Mouse (Mus musculus) MEL (cell line): Measurements from ENCODE around the gene Pum1. TPM values are rescaled to one million over a fixed set of nuclear protein-coding genes. Genes with fewer than 3 reads are reported as not detected.

ENCODE experiments used
- DNase-seq: peaks from one replicate; pipeline ENCODE4 v3.0.0; 2011; ENCODE audit warnings: low read depth, low spot score
- H3K27ac ChIP-seq: 2 replicates; pipeline ENCODE4 v1.5.1; 2012; ENCODE audit warnings: low read depth, mild to moderate bottlenecking, control low read depth, low read length, moderate library complexity; ENCODE audit not compliant: control insufficient read depth
- H3K27me3 ChIP-seq, 2 experiments: fragments of 150-350 bp in 1 of 2; sonication (generic) in 1 of 2; 2 replicates each; pipeline ENCODE4 v1.6.1; 2012; ENCODE audit warnings: low read length in 2 of 2, mild to moderate bottlenecking in 2 of 2, improper control_type of control experiment in 1 of 2, moderate library complexity in 1 of 2; ENCODE audit not compliant: insufficient read depth in 2 of 2, control insufficient read depth in 1 of 2
- H3K36me3 ChIP-seq, 2 experiments: 2 replicates each; pipeline ENCODE4 v1.6.1; 2012 to 2014; ENCODE audit warnings: low read length in 2 of 2, improper control_type of control experiment in 1 of 2, inconsistent platforms in 1 of 2, mild to moderate bottlenecking in 1 of 2; ENCODE audit not compliant: insufficient read depth in 2 of 2, control insufficient read depth in 1 of 2
- H3K4me1 ChIP-seq, 2 experiments: fragments of 150-350 bp in 1 of 2; sonication (generic) in 1 of 2; 2 replicates each; pipeline ENCODE4 v1.6.1; 2012; ENCODE audit warnings: low read length in 2 of 2, improper control_type of control experiment in 1 of 2, mild to moderate bottlenecking in 1 of 2; ENCODE audit not compliant: insufficient read depth in 2 of 2, control insufficient read depth in 1 of 2
- H3K4me3 ChIP-seq, 2 experiments: fragments of 150-350 bp in 1 of 2; sonication (generic) in 1 of 2; 2 replicates each; pipeline ENCODE4 v1.5.1; 2012; ENCODE audit warnings: low read depth in 2 of 2, low read length in 2 of 2, mild to moderate bottlenecking in 2 of 2, moderate library complexity in 2 of 2, control low read depth in 1 of 2, improper control_type of control experiment in 1 of 2; ENCODE audit not compliant: control insufficient read depth in 1 of 2, insufficient read depth in 1 of 2
- H3K79me2 ChIP-seq: 2 replicates; pipeline ENCODE4 v1.6.1; 2012; ENCODE audit warnings: mild to moderate bottlenecking, low read length, moderate library complexity; ENCODE audit not compliant: control insufficient read depth, poor library complexity, insufficient read depth
- H3K9ac ChIP-seq: 2 replicates; pipeline ENCODE4 v1.6.1; 2012; ENCODE audit warnings: low read depth, mild to moderate bottlenecking, control low read depth, low read length, moderate library complexity; ENCODE audit not compliant: control insufficient read depth, poor library complexity, severe bottlenecking
- H3K9me3 ChIP-seq: fragments of 150-350 bp; sonication (generic); replicated peaks from 2 replicates; pipeline ENCODE4 v1.6.1; 2012; ENCODE audit warnings: mild to moderate bottlenecking, low read length, improper control_type of control experiment, moderate library complexity; ENCODE audit not compliant: insufficient read depth
- BHLHE40 ChIP-seq: IDR thresholded peaks from 2 replicates; pipeline ENCODE4 v1.6.1; 2012; ENCODE audit warnings: low read depth, mild to moderate bottlenecking, inconsistent platforms, low read length, improper control_type of control experiment, borderline replicate concordance
- CHD1 ChIP-seq: IDR thresholded peaks from 2 replicates; pipeline ENCODE4 v1.6.1; 2012; ENCODE audit warnings: low read depth, mild to moderate bottlenecking, inconsistent platforms, low read length, improper control_type of control experiment
- CHD2 ChIP-seq: IDR thresholded peaks from 2 replicates; pipeline ENCODE4 v1.6.1; 2011; ENCODE audit warnings: low read length, improper control_type of control experiment
- CTCF ChIP-seq, 3 experiments: IDR thresholded peaks in 2 of 3; conservative IDR thresholded peaks in 1 of 3; 2 replicates each; pipeline ENCODE4 v1.5.1; 2011 to 2012; ENCODE audit warnings: low read length in 3 of 3, low read depth in 2 of 3, mild to moderate bottlenecking in 2 of 3, improper control_type of control experiment in 1 of 3, inconsistent platforms in 1 of 3, mixed read lengths in 1 of 3, moderate library complexity in 1 of 3; ENCODE audit not compliant: control insufficient read depth in 1 of 3, insufficient read depth in 1 of 3, poor library complexity in 1 of 3, severe bottlenecking in 1 of 3
- E2F4 ChIP-seq: IDR thresholded peaks from 2 replicates; pipeline ENCODE4 v1.6.1; 2011; ENCODE audit warnings: low read depth, low read length, improper control_type of control experiment, borderline replicate concordance
- ELF1 ChIP-seq: IDR thresholded peaks from 2 replicates; pipeline ENCODE4 v1.6.1; 2014; ENCODE audit warnings: low read depth, mild to moderate bottlenecking, inconsistent platforms, low read length, improper control_type of control experiment, moderate library complexity
- EP300 ChIP-seq, 2 experiments: IDR thresholded peaks; 2 replicates each; pipeline ENCODE4 v1.6.1; 2011; ENCODE audit warnings: improper control_type of control experiment in 2 of 2, low read length in 2 of 2, low read depth in 1 of 2, mild to moderate bottlenecking in 1 of 2
- ETS1 ChIP-seq: IDR thresholded peaks from 2 replicates; pipeline ENCODE4 v1.6.1; 2012; ENCODE audit warnings: low read depth, mild to moderate bottlenecking, inconsistent platforms, low read length, improper control_type of control experiment, moderate library complexity
- GABPA ChIP-seq: IDR thresholded peaks from 2 replicates; pipeline ENCODE4 v1.6.1; 2012; ENCODE audit warnings: low read depth, mild to moderate bottlenecking, inconsistent platforms, low read length, improper control_type of control experiment, moderate library complexity
- GATA1 ChIP-seq: IDR thresholded peaks from 2 replicates; pipeline ENCODE4 v1.6.1; 2011; ENCODE audit warnings: low read depth, low read length, improper control_type of control experiment
- HCFC1 ChIP-seq: IDR thresholded peaks from 2 replicates; pipeline ENCODE4 v1.6.1; 2012; ENCODE audit warnings: low read depth, mild to moderate bottlenecking, inconsistent platforms, low read length, improper control_type of control experiment, moderate library complexity
- JUND ChIP-seq: IDR thresholded peaks from 2 replicates; pipeline ENCODE4 v1.6.1; 2011; ENCODE audit warnings: low read depth, mild to moderate bottlenecking, improper control_type of control experiment, low read length
- KAT2A ChIP-seq: conservative IDR thresholded peaks from 2 replicates; pipeline ENCODE4 v1.6.1; 2012; ENCODE audit warnings: low read depth, low read length, improper control_type of control experiment, inconsistent platforms
- MAFK ChIP-seq: IDR thresholded peaks from 2 replicates; pipeline ENCODE4 v1.6.1; 2011; ENCODE audit warnings: low read depth, mild to moderate bottlenecking, low read length, improper control_type of control experiment, borderline replicate concordance
- MAX ChIP-seq: IDR thresholded peaks from 2 replicates; pipeline ENCODE4 v1.6.1; 2011; ENCODE audit warnings: low read length, improper control_type of control experiment
- MAZ ChIP-seq: IDR thresholded peaks from 2 replicates; pipeline ENCODE4 v1.6.1; 2012; ENCODE audit warnings: low read depth, mild to moderate bottlenecking, inconsistent platforms, low read length, improper control_type of control experiment
- MEF2A ChIP-seq: IDR thresholded peaks from 2 replicates; pipeline ENCODE4 v1.6.1; 2014; ENCODE audit warnings: low read depth, mild to moderate bottlenecking, inconsistent platforms, low read length, improper control_type of control experiment; ENCODE audit not compliant: poor library complexity, insufficient replicate concordance, severe bottlenecking; ENCODE audit errors: extremely low read depth
- MXI1 ChIP-seq: IDR thresholded peaks from 2 replicates; pipeline ENCODE4 v1.6.1; 2011; ENCODE audit warnings: mild to moderate bottlenecking, low read depth, low read length, improper control_type of control experiment
- NELFE ChIP-seq: IDR thresholded peaks from 2 replicates; pipeline ENCODE4 v1.6.1; 2011; ENCODE audit warnings: low read depth, low read length, improper control_type of control experiment
- NRF1 ChIP-seq: IDR thresholded peaks from 2 replicates; pipeline ENCODE4 v1.6.1; 2014; ENCODE audit warnings: low read depth, mild to moderate bottlenecking, inconsistent platforms, low read length, improper control_type of control experiment, moderate library complexity; ENCODE audit not compliant: poor library complexity, insufficient read depth, severe bottlenecking
- POLR2A ChIP-seq, 2 experiments: IDR thresholded peaks; 2 replicates each; pipeline ENCODE4 v1.6.1; 2011 to 2012; ENCODE audit warnings: low read length in 2 of 2, mild to moderate bottlenecking in 2 of 2, control low read depth in 1 of 2, improper control_type of control experiment in 1 of 2, low read depth in 1 of 2, moderate library complexity in 1 of 2; ENCODE audit not compliant: control insufficient read depth in 1 of 2, insufficient read depth in 1 of 2, poor library complexity in 1 of 2
- POLR2AphosphoS5 ChIP-seq: IDR thresholded peaks from 2 replicates; pipeline ENCODE4 v1.6.1; 2012; ENCODE audit warnings: low read depth, borderline replicate concordance, mild to moderate bottlenecking, inconsistent platforms, low read length, moderate library complexity, mixed read lengths
- RAD21 ChIP-seq: IDR thresholded peaks from 2 replicates; pipeline ENCODE4 v1.6.1; 2011; ENCODE audit warnings: mild to moderate bottlenecking, low read depth, low read length, improper control_type of control experiment
- RCOR1 ChIP-seq: IDR thresholded peaks from 2 replicates; pipeline ENCODE4 v1.6.1; 2012; ENCODE audit warnings: low read depth, mild to moderate bottlenecking, inconsistent platforms, low read length, improper control_type of control experiment
- SIN3A ChIP-seq: IDR thresholded peaks from 2 replicates; pipeline ENCODE4 v1.6.1; 2012; ENCODE audit warnings: low read length, improper control_type of control experiment, inconsistent platforms
- SMC3 ChIP-seq: IDR thresholded peaks from 2 replicates; pipeline ENCODE4 v1.6.1; 2011; ENCODE audit warnings: low read depth, low read length, improper control_type of control experiment
- TAL1 ChIP-seq: IDR thresholded peaks from 2 replicates; pipeline ENCODE4 v1.6.1; 2012; ENCODE audit warnings: mild to moderate bottlenecking, inconsistent platforms, low read length, moderate library complexity, mixed read lengths
- TCF12 ChIP-seq: IDR thresholded peaks from 2 replicates; pipeline ENCODE4 v1.6.1; 2014; ENCODE audit warnings: low read depth, mild to moderate bottlenecking, inconsistent platforms, low read length, improper control_type of control experiment, moderate library complexity
- UBTF ChIP-seq: IDR thresholded peaks from 2 replicates; pipeline ENCODE4 v1.6.1; 2012; ENCODE audit warnings: low read depth, mild to moderate bottlenecking, inconsistent platforms, low read length, improper control_type of control experiment, moderate library complexity, borderline replicate concordance; ENCODE audit not compliant: insufficient read depth
- USF1 ChIP-seq: IDR thresholded peaks from 2 replicates; pipeline ENCODE4 v1.6.1; 2014; ENCODE audit warnings: low read depth, mild to moderate bottlenecking, inconsistent platforms, low read length, improper control_type of control experiment, moderate library complexity
- USF2 ChIP-seq, 2 experiments: IDR thresholded peaks; 2 replicates each; pipeline ENCODE4 v1.6.1; 2011 to 2012; ENCODE audit warnings: improper control_type of control experiment in 2 of 2, low read length in 2 of 2, borderline replicate concordance in 1 of 2, inconsistent platforms in 1 of 2, low read depth in 1 of 2, mild to moderate bottlenecking in 1 of 2; ENCODE audit not compliant: insufficient read depth in 1 of 2
- ZC3H11A ChIP-seq: IDR thresholded peaks from 2 replicates; pipeline ENCODE4 v1.6.1; 2012; ENCODE audit warnings: low read depth, mild to moderate bottlenecking, inconsistent platforms, low read length, improper control_type of control experiment
- ZKSCAN1 ChIP-seq: IDR thresholded peaks from 2 replicates; pipeline ENCODE4 v1.6.1; 2012; ENCODE audit warnings: low read depth, mild to moderate bottlenecking, inconsistent platforms, low read length, improper control_type of control experiment, moderate library complexity
- ZMIZ1 ChIP-seq: IDR thresholded peaks from 2 replicates; pipeline ENCODE4 v1.6.1; 2012; ENCODE audit warnings: low read depth, mild to moderate bottlenecking, inconsistent platforms, low read length, improper control_type of control experiment, moderate library complexity
- ZNF384 ChIP-seq: IDR thresholded peaks from 2 replicates; pipeline ENCODE4 v1.6.1; 2012; ENCODE audit warnings: low read depth, mild to moderate bottlenecking, inconsistent platforms, low read length, improper control_type of control experiment
- polyA plus RNA-seq, 2 experiments: library from polyadenylated mRNA; stranded (reverse) in 1 of 2; unstranded in 1 of 2; fragments of >175 nt in 1 of 2; fragments of >200 nt in 1 of 2; gene quantifications; 2 replicates each; pipeline versions ENCODE4 v1.2.1 to v1.2.4; 2012; ENCODE audit warnings: low replicate concordance in 2 of 2, low read depth in 1 of 2; ENCODE audit not compliant: insufficient read length in 2 of 2, insufficient read depth in 1 of 2, missing spikeins in 1 of 2
- total RNA-seq: library from RNA; depleted of rRNA; stranded (reverse); fragments of 300-350 nt; gene quantifications from 2 replicates; pipeline ENCODE4 v1.2.3, GENCODE M21; 2012; rRNA removed

The Pum1 gene
- total RNA-seq = 31.9 and 35.8 TPM in 2 replicates
- polyA plus RNA-seq = 10 to 100 TPM; 36.1 to 46.2 TPM

DNA sequence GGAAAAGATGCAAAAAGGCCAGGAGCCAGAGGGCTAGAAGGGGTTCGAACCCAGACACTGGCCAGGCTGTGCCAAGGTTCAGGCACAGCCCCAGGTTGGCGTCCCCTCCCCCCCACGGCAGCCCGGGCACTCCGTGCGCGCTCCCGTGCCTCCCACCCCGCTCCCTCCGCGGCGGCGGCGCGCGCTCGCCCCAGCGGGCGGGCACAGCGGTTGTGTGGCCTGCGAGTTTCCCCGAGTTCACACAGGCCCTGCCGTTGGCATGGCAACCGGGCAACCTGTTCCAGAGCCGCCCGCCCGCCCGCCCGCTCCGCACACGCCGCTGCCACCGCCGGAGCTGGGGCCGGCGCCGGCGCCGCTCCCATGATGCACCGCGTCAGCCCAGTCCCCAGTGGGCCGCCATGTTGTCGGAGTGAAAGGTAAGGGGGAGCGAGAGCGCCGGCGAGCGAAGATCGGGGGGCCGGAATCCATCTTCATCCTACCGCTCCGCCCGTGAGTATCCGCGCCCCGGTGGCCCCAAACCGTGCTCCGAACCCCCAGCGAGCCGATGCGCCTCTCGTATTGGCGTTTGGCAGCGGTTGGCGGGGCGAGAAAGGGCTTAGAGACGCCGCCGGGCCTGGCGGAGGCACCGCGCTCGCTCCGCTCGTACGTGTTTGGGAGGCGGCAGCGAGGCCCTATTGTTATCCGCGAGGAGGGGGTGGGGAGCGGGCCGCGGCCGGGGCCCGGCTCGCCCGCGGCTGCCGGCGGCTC lies at the start of gene Pum1:
Gene Pum1, plus strand, starts transcription at position 343 of the 747 bp plus-strand sequence.
- DNase-seq = peak; percentile 93
- Histone ChIP-seq H3K4me3 (peak within 1 kb of the TSS; percentile 96 to 98), H3K9ac (peak within 1 kb of the TSS; percentile 95), H3K4me1 (peaks cover 8 to 10% of the 10 kb centered on the region in 2 experiments; a peak in 3 of 4 replicates), H3K27me3 (no peaks in the 10 kb centered on the region), H3K9me3 (no peaks in the 10 kb centered on the region), H3K27ac (peak within 1 kb of the TSS; percentile 91), H3K36me3 (peaks cover 4 to 31% of the 10 kb centered on the region in 2 experiments; a peak in 3 of 4 replicates), H3K79me2 (peaks cover 45% of the 10 kb centered on the region)
- TF ChIP-seq E2F4 = no peak
- no peak for TF ChIP-seq GATA1
- no peak for TF ChIP-seq ELF1
- peak; percentile 71 for TF ChIP-seq MXI1
- TF ChIP-seq CHD2 = no peak
- TF ChIP-seq EP300 (IDR thresholded peaks at IDR 0.05; ENCODE audit: low read depth in 1 of 2, low read length in 2 of 2) = no peak
- TF ChIP-seq CTCF (IDR thresholded peaks at IDR 0.05 in 2 of 3, conservative IDR thresholded peaks at IDR 0.05 in 1 of 3; ENCODE audit: control insufficient read depth in 1 of 3, insufficient read depth in 1 of 3, low read depth in 2 of 3, low read length in 3 of 3, poor library complexity in 1 of 3, severe bottlenecking in 1 of 3) = no peak
- TF ChIP-seq SIN3A = no peak; the same call in 1 of the 2 replicates
- TF ChIP-seq SMC3 = no peak
- TF ChIP-seq BHLHE40 = no peak
- no peak for TF ChIP-seq TAL1
- TF ChIP-seq POLR2A (IDR thresholded peaks at IDR 0.05; ENCODE audit: control insufficient read depth in 1 of 2, insufficient read depth in 1 of 2, low read depth in 1 of 2, low read length in 2 of 2, poor library complexity in 1 of 2) = peak; percentile 84 to 86
- TF ChIP-seq KAT2A = no peak; the same call in 1 of the 2 replicates
- peak; percentile 44; the same call in 1 of the 2 replicates for TF ChIP-seq TCF12
- TF ChIP-seq ZNF384 = no peak
- no peak for TF ChIP-seq GABPA
- no peak for TF ChIP-seq ETS1
- no peak for TF ChIP-seq USF1
- TF ChIP-seq USF2 (IDR thresholded peaks at IDR 0.05; ENCODE audit: borderline replicate concordance in 1 of 2, insufficient read depth in 1 of 2, low read depth in 1 of 2, low read length in 2 of 2) = no peak
- no peak for TF ChIP-seq CHD1
- no peak for TF ChIP-seq MAFK
- TF ChIP-seq ZKSCAN1 = no peak
- TF ChIP-seq POLR2AphosphoS5 = no peak
- TF ChIP-seq NELFE = peak; percentile 86
- peak; percentile 59; the same call in 1 of the 2 replicates for TF ChIP-seq MAX
- TF ChIP-seq ZC3H11A = no peak
- TF ChIP-seq MAZ = no peak; the same call in 1 of the 2 replicates
- peak; percentile 79 for TF ChIP-seq HCFC1
- peak; percentile 79 for TF ChIP-seq ZMIZ1
- no peak for TF ChIP-seq JUND
- TF ChIP-seq RCOR1 = no peak
- no peak for TF ChIP-seq MEF2A
- TF ChIP-seq RAD21 = no peak
- peak; percentile 38; the same call in 1 of the 2 replicates for TF ChIP-seq NRF1
- 0 out of 2 replicates have a peak, but pooled peaks have one; percentile 47 for TF ChIP-seq UBTF
